Mouse (Mus musculus) liver, adult 2 months (tissue): ENCODE data around the gene Cx3cr1. TPM values are rescaled to one million over a fixed set of nuclear protein-coding genes. Genes with fewer than 3 reads are reported as not detected.
A peak's percentile ranks its signal among the peaks of the same experiment; 100 is the strongest.
"Not testable (repeated sequence)": the region's sequence is repeated elsewhere in the genome, so short reads cannot be mapped to it uniquely, and the experiment has no call there.

Experiments
- DNase-seq: peaks from one replicate; pipeline ENCODE4 v3.0.0-alpha.2; 2011; ENCODE audit warnings: low read depth, low spot score; ENCODE audit errors: extremely low read depth
- H3K27ac ChIP-seq: fragments of 200-500 bp; replicated peaks from 2 replicates; pipeline ENCODE4 v1.5.1; 2012; ENCODE audit warnings: low read depth, mild to moderate bottlenecking, control low read depth, inconsistent platforms, low read length; ENCODE audit not compliant: insufficient read depth
- H3K27me3 ChIP-seq: fragments of 200-500 bp; 2 replicates; pipeline ENCODE4 v1.6.1; 2012; ENCODE audit warnings: mild to moderate bottlenecking, moderate library complexity, low read length, inconsistent platforms; ENCODE audit not compliant: control insufficient read depth, insufficient read depth
- H3K36me3 ChIP-seq: fragments of 200-500 bp; 2 replicates; pipeline ENCODE4 v1.6.1; 2012; ENCODE audit warnings: low read length, inconsistent platforms; ENCODE audit not compliant: control insufficient read depth, insufficient read depth
- H3K4me1 ChIP-seq: fragments of 200-500 bp; 2 replicates; pipeline ENCODE4 v1.6.1; 2011; ENCODE audit warnings: low read length; ENCODE audit not compliant: control insufficient read depth, insufficient read depth
- H3K4me3 ChIP-seq: fragments of 200-500 bp; 2 replicates; pipeline ENCODE4 v1.5.1; 2011; ENCODE audit warnings: low read depth, mild to moderate bottlenecking, control low read depth, low read length, moderate library complexity; ENCODE audit not compliant: insufficient read depth
- H3K79me2 ChIP-seq: fragments of 200-500 bp; 2 replicates; pipeline ENCODE4 v1.6.1; 2012; ENCODE audit warnings: inconsistent platforms, mild to moderate bottlenecking, low read length, moderate library complexity; ENCODE audit not compliant: control insufficient read depth, insufficient read depth
- H3K9ac ChIP-seq: fragments of 200-500 bp; 2 replicates; pipeline ENCODE4 v1.6.1; 2012; ENCODE audit warnings: low read depth, mild to moderate bottlenecking, control low read depth, inconsistent platforms, low read length
- CTCF ChIP-seq: fragments of 200-500 bp; IDR thresholded peaks from 2 replicates; pipeline ENCODE4 v1.5.1; 2011; ENCODE audit warnings: low read depth, low read length, control low read depth
- POLR2A ChIP-seq: fragments of 200-500 bp; IDR thresholded peaks from 2 replicates; pipeline ENCODE4 v1.6.1; 2011; ENCODE audit warnings: low read length, control low read depth; ENCODE audit not compliant: insufficient read depth; ENCODE audit errors: extremely low read depth
- WGBS: fragments of 180-500 bp; shearing (Covaris S2); methylation state at CpG from one replicate; pipeline ENCODE4 v1.1.7; 2018; 5-methylcytosine and 5-hydroxymethylcytosine counted together
- polyA plus RNA-seq: library from polyadenylated mRNA; depleted of rRNA; stranded (reverse); fragments of >200 nt; gene quantifications from 2 replicates; pipeline ENCODE4 v1.2.3, GENCODE M21; 2012
- total RNA-seq: library from RNA; depleted of rRNA; stranded (reverse); fragments of >200 nt; gene quantifications from 2 replicates; pipeline ENCODE4 v1.2.3, GENCODE M21; 2014

Cx3cr1 gene
- total and polyA plus RNA-seq, 2 experiments = 0.09 to 0.39 TPM

DNA sequence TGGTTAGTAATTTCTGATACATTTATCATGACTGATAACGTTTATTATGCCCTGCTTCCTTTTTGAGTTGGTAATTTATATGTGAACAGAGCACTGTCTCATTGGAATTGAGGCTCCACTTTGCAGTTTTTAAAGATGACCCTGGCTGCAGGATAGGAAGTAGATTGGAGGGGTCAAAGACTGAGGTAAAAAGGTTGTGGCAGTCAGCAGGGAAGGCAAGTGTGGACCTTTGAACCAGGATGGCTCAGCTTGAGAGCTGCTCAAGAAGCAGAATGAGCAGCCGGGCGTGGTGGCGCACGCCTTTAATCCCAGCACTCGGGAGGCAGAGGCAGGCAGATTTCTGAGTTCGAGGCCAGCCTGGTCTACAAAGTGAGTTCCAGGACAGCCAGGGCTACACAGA, 43.8 kb upstream of the Cx3cr1 start:
- H3K4me3 ChIP-seq = no peak overlapping the region
- TF ChIP-seq POLR2A (no peak), CTCF (no peak)
- peaks cover 23% of the 10 kb centered on the region for H3K79me2 ChIP-seq
- H3K27ac ChIP-seq = no peak overlapping the region
- peaks cover 2% of the 10 kb centered on the region; the same call in 1 of the 2 replicates for H3K4me1 ChIP-seq
- no peak for DNase-seq
- no peak overlapping the region for H3K9ac ChIP-seq
- WGBS = 94% methylated on average over 7 of the region's 7 CpGs
- H3K36me3 ChIP-seq = peaks cover 5% of the 10 kb centered on the region; the same call in 1 of the 2 replicates
- H3K27me3 ChIP-seq = no peaks in the 10 kb centered on the region

GRCm38 (mm10) chr9:120112472-120112871, 42.8 kb upstream of the Cx3cr1 start:
- TF ChIP-seq CTCF (no peak), POLR2A (no peak)
- no peaks in the 10 kb centered on the region for H3K27me3 ChIP-seq
- no peak for DNase-seq
- no peak overlapping the region for H3K9ac ChIP-seq
- H3K36me3 ChIP-seq = peaks cover 5% of the 10 kb centered on the region; the same call in 1 of the 2 replicates
- H3K4me1 ChIP-seq = peaks cover 2% of the 10 kb centered on the region; the same call in 1 of the 2 replicates
- H3K27ac ChIP-seq = no peak overlapping the region
- no peak overlapping the region for H3K4me3 ChIP-seq
- H3K79me2 ChIP-seq = peaks cover 23% of the 10 kb centered on the region
- 74% methylated on average over 6 of the region's 6 CpGs for WGBS

DNA sequence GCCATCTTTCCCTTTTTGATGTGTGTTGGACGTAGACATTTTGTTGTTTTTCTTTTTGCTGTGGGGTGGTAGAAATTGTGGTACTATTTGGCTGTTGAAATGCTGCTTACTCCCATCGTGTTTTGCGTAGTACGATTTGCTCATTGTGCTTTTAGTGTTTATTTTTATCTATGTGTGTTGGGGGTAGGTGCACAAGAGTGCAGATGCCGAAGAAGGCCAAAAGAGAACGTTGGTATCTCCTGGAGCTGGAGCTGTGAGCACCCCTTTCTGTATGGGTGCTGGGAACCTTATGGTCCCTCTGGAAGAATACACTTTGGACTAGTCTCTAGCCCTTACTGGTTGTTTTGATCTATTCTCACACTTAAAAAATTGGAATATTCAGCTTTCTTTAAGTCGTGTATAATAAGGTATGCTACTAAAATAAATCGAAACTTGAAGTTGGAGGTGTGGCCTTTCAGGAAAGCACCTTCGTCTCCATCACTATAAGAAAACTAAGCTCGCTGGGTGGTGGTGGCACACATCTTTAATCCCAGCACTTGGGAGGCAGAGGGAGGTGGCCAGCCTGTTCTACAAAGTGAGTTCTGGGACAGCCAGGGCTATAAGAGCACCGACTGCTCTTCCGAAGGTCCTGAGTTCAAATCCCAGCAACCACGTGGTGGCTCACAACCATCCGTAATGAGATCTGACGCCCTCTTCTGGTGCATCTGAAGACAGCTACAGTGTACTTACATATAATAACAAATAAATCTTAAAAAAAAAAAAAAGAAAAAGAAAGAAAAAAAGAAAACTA, 41.7 kb upstream of the Cx3cr1 start:
- Histone ChIP-seq H3K36me3 (no peaks in the 10 kb centered on the region), H3K27me3 (no peaks in the 10 kb centered on the region), H3K4me1 (peaks cover 2% of the 10 kb centered on the region; the same call in 1 of the 2 replicates), H3K4me3 (peak overlapping the region; percentile 92), H3K27ac (peak overlapping the region; percentile 95), H3K79me2 (peaks cover 23% of the 10 kb centered on the region), H3K9ac (no peak overlapping the region)
- TF ChIP-seq POLR2A = no peak
- no peak for TF ChIP-seq CTCF
- 72% methylated on average over 15 of the region's 15 CpGs for WGBS
- DNase-seq = no peak

DNA sequence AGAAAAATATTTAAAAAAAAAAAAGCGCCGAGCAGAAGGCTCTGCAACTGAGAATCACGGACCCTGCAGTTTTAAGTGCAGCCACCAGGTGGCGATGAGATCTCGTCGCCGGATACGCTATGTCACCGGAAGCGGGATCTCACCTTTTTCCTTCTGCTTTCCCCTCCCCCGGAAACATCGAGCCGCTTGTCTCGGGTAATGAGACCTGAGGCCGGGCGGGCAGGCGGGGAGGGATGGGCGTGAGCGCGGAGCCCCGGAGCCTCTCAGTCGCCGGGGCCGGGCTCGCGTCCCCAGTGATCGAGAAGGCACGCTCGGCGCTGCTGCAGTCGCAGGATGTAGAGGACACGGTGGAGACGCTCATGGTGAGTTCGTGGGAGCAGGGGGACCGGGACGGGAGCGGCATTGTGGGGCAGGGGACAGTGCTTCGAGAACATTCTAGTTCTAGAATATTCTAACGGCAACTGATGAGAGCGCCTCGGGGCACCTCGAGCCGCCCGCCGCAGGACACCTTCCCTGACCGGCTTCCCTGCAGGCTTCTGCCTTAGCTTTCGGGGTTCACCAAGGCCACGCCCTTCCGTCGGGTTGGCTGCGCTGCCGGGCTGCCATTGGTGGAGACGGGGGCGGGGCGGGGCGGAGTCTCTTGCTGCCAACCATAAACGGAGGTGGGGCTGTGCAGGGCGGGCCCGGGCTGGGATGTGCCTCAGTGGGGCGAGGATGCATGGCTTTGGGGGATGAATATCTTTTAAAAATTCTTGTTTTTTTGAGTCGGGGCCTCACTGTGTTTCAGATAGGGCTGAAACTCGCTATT, 40.7 kb upstream of the Cx3cr1 start, which contains the start of gene Slc25a38:
Gene Slc25a38, plus strand, starts transcription at position 164 of the 808 bp plus-strand sequence.
- Histone ChIP-seq H3K4me1 (peaks cover 2% of the 10 kb centered on the region; the same call in 1 of the 2 replicates), H3K79me2 (peaks cover 23% of the 10 kb centered on the region), H3K9ac (peak within 1 kb of the TSS; percentile 85), H3K4me3 (peak within 1 kb of the TSS; percentile 92), H3K27me3 (no peaks in the 10 kb centered on the region), H3K27ac (peak within 1 kb of the TSS; percentile 95), H3K36me3 (no peaks in the 10 kb centered on the region)
- DNase-seq = peak; percentile 81
- TF ChIP-seq POLR2A (peak; percentile 68; the same call in 1 of the 2 replicates), CTCF (peak; percentile 89)
- 1% methylated on average over 62 of the region's 62 CpGs for WGBS

DNA sequence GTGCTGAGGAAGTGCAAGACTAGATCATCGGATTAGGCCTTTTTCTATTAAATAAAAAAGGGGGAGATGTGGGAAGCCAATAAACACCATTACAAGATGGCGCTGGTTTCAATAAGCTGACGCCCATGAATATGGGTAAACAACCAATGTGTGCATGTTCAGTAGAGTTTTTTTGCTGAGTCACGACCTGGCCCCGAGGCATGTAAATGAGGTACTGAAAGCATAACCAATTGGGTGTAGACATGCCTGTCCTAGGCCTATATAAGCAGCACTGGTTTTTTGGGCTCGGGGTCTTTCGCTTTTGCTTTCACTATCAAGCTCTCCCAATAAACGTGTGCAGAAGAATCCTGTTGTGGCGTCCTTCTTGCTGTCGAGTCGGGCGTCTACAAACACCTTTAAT, 39.3 kb upstream of the Cx3cr1 start:
- H3K27me3 ChIP-seq, H3K36me3 ChIP-seq, H3K27ac ChIP-seq, H3K4me3 ChIP-seq, DNase-seq, H3K4me1 ChIP-seq, H3K9ac ChIP-seq: not testable (repeated sequence)
- H3K79me2 ChIP-seq = peaks cover 15% of the 10 kb centered on the region
- 95% methylated on average over 12 of the region's 12 CpGs for WGBS
